Mouse (Mus musculus): ENCODE data around the gene Tmem201.

DNA sequence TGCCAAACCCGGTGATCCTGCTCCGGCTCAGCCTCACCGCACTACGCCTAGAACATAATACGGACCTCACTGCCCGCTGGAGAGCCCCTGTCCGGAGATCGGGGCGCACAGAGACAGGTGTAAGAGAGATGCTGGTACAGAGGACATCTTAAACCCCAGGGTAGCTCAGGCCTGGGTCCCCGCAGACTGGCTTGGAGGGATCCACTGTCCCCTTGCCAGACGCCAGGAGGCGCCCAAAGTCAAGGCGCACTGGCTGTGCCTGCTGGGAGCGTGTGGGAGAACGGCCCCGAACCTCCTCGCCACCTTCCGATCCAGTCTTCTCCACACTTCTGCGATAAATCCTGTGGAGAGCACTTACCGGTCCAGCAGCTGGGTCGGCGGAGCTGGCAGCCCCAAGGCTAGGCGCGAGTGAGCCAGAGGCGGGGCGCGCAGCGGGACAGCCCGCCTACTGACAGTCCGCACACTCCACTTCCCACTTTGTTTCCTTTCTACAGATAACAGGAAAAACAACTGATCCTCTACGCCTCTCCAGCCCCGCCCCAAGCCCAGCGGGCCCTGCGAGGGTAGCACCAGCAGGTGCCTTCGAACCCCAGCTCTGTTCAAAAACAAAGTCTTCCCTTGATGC is 39.5 kb downstream of the Tmem201 start:
- TF ChIP-seq CTCF (IDR thresholded peaks at IDR 0.05; ENCODE audit: low read depth, low read length) (0 out of 2 replicates have a peak, but pooled peaks have one; percentile 17), GATA1 (IDR thresholded peaks at IDR 0.05; ENCODE audit: borderline replicate concordance, low read length) (no peak), TAL1 (conservative IDR thresholded peaks at IDR 0.05; ENCODE audit: low read depth, low read length) (no peak)
